Mouse (Mus musculus) hindbrain, embryonic 14.5 days (tissue): Measurements from ENCODE around the gene Gm5447. TPM values are rescaled to one million over a fixed set of nuclear protein-coding genes. Genes with fewer than 3 reads are reported as not detected.

Experiments used
- ATAC-seq: fragments of 200-750 bp; cut with Nextera tagmentation; 2 replicates; pipeline ENCODE4 v1.8.0; 2017; ENCODE audit warnings: moderate number of reproducible peaks, mild to moderate bottlenecking, moderate TSS enrichment, moderate library complexity; ENCODE audit not compliant: low FRiP score
- DNase-seq: peaks from one replicate; pipeline ENCODE4 v3.0.0-alpha.2; 2015; ENCODE audit warnings: low spot score
- H3K27ac ChIP-seq: fragments of 300-500 bp; sonication (generic); 2 replicates; pipeline ENCODE4 v1.5.1; 2014; ENCODE audit warnings: mild to moderate bottlenecking, moderate library complexity
- H3K27me3 ChIP-seq: fragments of 300-500 bp; sonication (generic); 2 replicates; pipeline ENCODE4 v1.6.1; 2014; ENCODE audit warnings: mild to moderate bottlenecking, low read length, mixed read lengths; ENCODE audit not compliant: control insufficient read depth, insufficient read depth
- H3K36me3 ChIP-seq: fragments of 300-500 bp; sonication (generic); replicated peaks from 2 replicates; pipeline ENCODE4 v1.6.1; 2014; ENCODE audit not compliant: control insufficient read depth, insufficient read depth
- H3K4me1 ChIP-seq: fragments of 300-500 bp; sonication (generic); replicated peaks from 2 replicates; pipeline ENCODE4 v1.6.1; 2014; ENCODE audit warnings: antibody characterized with exemption, low read length, mixed read lengths; ENCODE audit not compliant: control insufficient read depth, insufficient read depth
- H3K4me2 ChIP-seq: fragments of 300-500 bp; sonication (generic); replicated peaks from 2 replicates; pipeline ENCODE4 v1.6.1; 2014; ENCODE audit warnings: mild to moderate bottlenecking, moderate library complexity
- H3K4me3 ChIP-seq: fragments of 300-500 bp; sonication (generic); replicated peaks from 2 replicates; pipeline ENCODE4 v1.5.1; 2014; ENCODE audit warnings: mild to moderate bottlenecking, low read length
- H3K9ac ChIP-seq: fragments of 300-500 bp; sonication (generic); 2 replicates; pipeline ENCODE4 v1.6.1; 2014
- H3K9me3 ChIP-seq: fragments of 300-500 bp; sonication (generic); 2 replicates; pipeline ENCODE4 v1.6.1; 2016; ENCODE audit warnings: low read length; ENCODE audit not compliant: control insufficient read depth
- WGBS: fragments of 180-500 bp; shearing (Covaris S2); extraction: QIAGEN DNeasy Blood & Tissue Kit; methylation state at CpG from one replicate; pipeline ENCODE4 v1.1.7; 2014; 5-methylcytosine and 5-hydroxymethylcytosine counted together
- polyA plus RNA-seq: library from polyadenylated mRNA; unstranded; fragments of >200 nt; fragmentation: Nextera tagmentation; extraction: Ambion mirVana; gene quantifications from 2 replicates; pipeline ENCODE4 v1.2.1, GENCODE M21; 2014

The Gm5447 gene
- polyA plus RNA-seq, 1 experiment from 2014 or later, result not detected

- no peak for ATAC-seq
- Histone ChIP-seq H3K36me3 (no peaks in the 10 kb centered on the region), H3K27me3 (no peaks in the 10 kb centered on the region), H3K27ac (no peak overlapping the region), H3K4me2 (no peak overlapping the region), H3K4me3 (no peak overlapping the region), H3K4me1 (no peaks in the 10 kb centered on the region), H3K9me3 (no peaks in the 10 kb centered on the region), H3K9ac (no peak overlapping the region)
- 82% methylated on average over 6 of the region's 6 CpGs for WGBS
- DNase-seq, result no peak
Measured at GRCm38 (mm10) chr13:30994249-30994858, 20.4 kb downstream of the Gm5447 start.

GRCm38 (mm10) chr13:30997526-30998253, 23.7 kb downstream of the Gm5447 start:
- Histone ChIP-seq H3K27me3 (no peaks in the 10 kb centered on the region), H3K9ac (no peak overlapping the region), H3K4me3 (no peak overlapping the region), H3K27ac (no peak overlapping the region), H3K36me3 (no peaks in the 10 kb centered on the region), H3K4me1 (no peaks in the 10 kb centered on the region), H3K9me3 (no peaks in the 10 kb centered on the region), H3K4me2 (no peak overlapping the region)
- 76% methylated on average over 8 of the region's 8 CpGs for WGBS
- DNase-seq (no peak), ATAC-seq (no peak)

DNA sequence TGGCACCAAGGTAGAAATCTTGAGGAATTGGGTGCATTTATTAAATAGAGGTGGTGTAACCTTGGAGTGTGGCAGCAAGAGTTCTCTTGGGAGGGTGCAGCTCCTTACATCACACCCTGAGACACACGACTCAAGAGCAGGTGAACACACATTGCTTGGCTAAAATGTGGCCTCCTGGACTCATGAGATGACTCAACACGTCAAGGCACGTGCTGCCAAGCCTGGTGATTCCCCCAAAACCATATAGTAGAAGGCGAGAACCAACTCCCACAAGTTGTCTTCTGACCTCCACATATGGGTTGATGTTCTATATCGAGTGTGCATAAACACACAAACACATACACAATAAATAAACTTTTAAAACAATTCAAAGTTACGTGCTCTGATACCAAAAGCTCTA, 25.8 kb downstream of the Gm5447 start:
- H3K36me3 ChIP-seq, result no peaks in the 10 kb centered on the region
- no peaks in the 10 kb centered on the region for H3K9me3 ChIP-seq
- H3K4me1 ChIP-seq, result no peaks in the 10 kb centered on the region
- no peak overlapping the region for H3K9ac ChIP-seq
- no peak for DNase-seq
- H3K27me3 ChIP-seq, result no peaks in the 10 kb centered on the region
- WGBS, result 94% methylated on average over 6 of the region's 6 CpGs
- H3K4me3 ChIP-seq, result no peak overlapping the region
- H3K4me2 ChIP-seq, result no peak overlapping the region
- ATAC-seq, result no peak
- H3K27ac ChIP-seq, result no peak overlapping the region

DNA sequence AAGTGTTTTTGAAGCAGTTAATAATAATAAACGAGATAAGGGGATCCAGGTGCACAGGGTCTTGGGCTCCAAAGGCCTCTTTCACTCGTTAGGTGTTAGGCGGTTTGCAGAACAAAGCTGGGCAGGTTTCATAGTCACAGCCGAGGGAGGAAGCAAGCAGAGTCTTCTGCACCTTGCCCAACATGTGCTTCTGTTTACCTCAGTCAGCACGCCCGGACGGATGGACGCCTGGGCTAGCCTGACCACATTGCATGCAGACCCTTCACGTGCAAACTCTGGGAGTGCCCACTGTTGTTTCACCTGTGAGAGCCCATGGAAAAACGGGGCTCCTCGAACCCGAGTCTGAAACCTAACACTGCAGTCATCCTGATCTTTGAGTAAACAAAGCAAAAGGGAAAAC, 30.5 kb downstream of the Gm5447 start:
- Histone ChIP-seq H3K4me2 (no peak overlapping the region), H3K4me3 (no peak overlapping the region), H3K9ac (no peak overlapping the region), H3K27ac (no peak overlapping the region), H3K36me3 (no peaks in the 10 kb centered on the region), H3K4me1 (no peaks in the 10 kb centered on the region), H3K27me3 (no peaks in the 10 kb centered on the region), H3K9me3 (no peaks in the 10 kb centered on the region)
- no peak for DNase-seq
- ATAC-seq, result no peak
- 73% methylated on average over 12 of the region's 12 CpGs for WGBS

DNA sequence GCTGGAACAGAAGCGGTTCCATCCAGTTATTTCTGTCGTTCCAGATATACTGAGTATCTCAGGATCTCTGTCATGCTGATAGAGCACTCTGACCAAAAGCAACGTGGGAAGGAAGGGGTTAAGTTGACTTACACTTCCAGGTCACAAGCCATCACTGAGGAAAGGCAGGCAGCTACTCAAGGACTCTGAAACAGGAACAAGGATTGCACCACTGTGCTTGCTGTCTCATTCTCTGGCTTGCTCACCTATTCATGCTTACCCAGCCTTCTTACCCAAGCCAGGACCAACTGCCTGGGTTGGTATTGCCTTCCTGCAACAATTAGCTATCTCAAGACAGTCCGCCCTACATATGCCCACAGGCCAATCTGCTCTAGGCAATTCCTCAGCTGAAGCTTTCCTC, 31.0 kb downstream of the Gm5447 start:
- no peak overlapping the region for H3K4me2 ChIP-seq
- H3K4me3 ChIP-seq, result no peak overlapping the region
- H3K4me1 ChIP-seq, result no peaks in the 10 kb centered on the region
- no peak for DNase-seq
- WGBS, result 80% methylated on average over 4 of the region's 4 CpGs
- H3K36me3 ChIP-seq, result no peaks in the 10 kb centered on the region
- no peak overlapping the region for H3K9ac ChIP-seq
- no peaks in the 10 kb centered on the region for H3K9me3 ChIP-seq
- no peak for ATAC-seq
- H3K27me3 ChIP-seq, result no peaks in the 10 kb centered on the region
- no peak overlapping the region for H3K27ac ChIP-seq

DNA sequence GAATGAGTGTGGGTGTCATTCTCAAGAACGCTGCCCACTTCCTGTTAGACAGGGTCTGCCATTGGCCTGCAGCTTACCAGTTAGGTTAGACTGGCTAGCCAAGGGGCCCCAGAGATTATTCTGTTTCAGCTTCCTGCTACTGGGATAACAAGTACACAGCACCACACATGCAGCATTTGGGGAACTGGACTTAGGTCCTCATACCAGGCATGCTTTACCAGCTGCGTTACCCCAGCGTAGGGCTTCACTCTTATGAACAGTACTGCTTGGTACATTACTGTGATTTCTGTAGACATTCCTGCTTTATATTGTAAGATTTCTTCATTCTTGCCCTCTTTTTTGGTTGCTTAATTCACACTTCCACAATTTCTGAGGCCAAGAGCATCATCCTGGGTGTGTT, 43.5 kb downstream of the Gm5447 start:
- H3K27me3 ChIP-seq, result no peaks in the 10 kb centered on the region
- no peaks in the 10 kb centered on the region for H3K4me1 ChIP-seq
- no peak overlapping the region for H3K4me3 ChIP-seq
- H3K36me3 ChIP-seq, result no peaks in the 10 kb centered on the region
- H3K9me3 ChIP-seq, result no peaks in the 10 kb centered on the region
- WGBS, result 97% methylated on average over 3 of the region's 3 CpGs
- no peak overlapping the region for H3K9ac ChIP-seq
- no peak overlapping the region for H3K4me2 ChIP-seq
- H3K27ac ChIP-seq, result no peak overlapping the region
- ATAC-seq (no peak), DNase-seq (no peak)

GRCm38 (mm10) chr13:31021514-31021913, 47.5 kb downstream of the Gm5447 start:
- H3K27me3 ChIP-seq, result no peaks in the 10 kb centered on the region
- ATAC-seq (no peak), DNase-seq (no peak)
- no peaks in the 10 kb centered on the region for H3K36me3 ChIP-seq
- no peak overlapping the region for H3K4me3 ChIP-seq
- H3K9me3 ChIP-seq, result no peaks in the 10 kb centered on the region
- H3K27ac ChIP-seq, result no peak overlapping the region
- H3K9ac ChIP-seq, result no peak overlapping the region
- no peaks in the 10 kb centered on the region for H3K4me1 ChIP-seq
- H3K4me2 ChIP-seq, result no peak overlapping the region
- WGBS, result 66% methylated on average over 4 of the region's 4 CpGs

GRCm38 (mm10) chr13:31021927-31022326, 47.9 kb downstream of the Gm5447 start:
- Histone ChIP-seq H3K4me3 (no peak overlapping the region), H3K4me1 (no peaks in the 10 kb centered on the region), H3K27ac (no peak overlapping the region), H3K36me3 (no peaks in the 10 kb centered on the region), H3K9ac (no peak overlapping the region), H3K4me2 (no peak overlapping the region), H3K9me3 (no peaks in the 10 kb centered on the region), H3K27me3 (no peaks in the 10 kb centered on the region)
- ATAC-seq (no peak), DNase-seq (no peak)
- WGBS, result 74% methylated on average over 6 of the region's 6 CpGs

- Histone ChIP-seq H3K27me3 (no peaks in the 10 kb centered on the region), H3K4me1 (no peaks in the 10 kb centered on the region), H3K4me3 (no peak overlapping the region), H3K9me3 (no peaks in the 10 kb centered on the region), H3K36me3 (no peaks in the 10 kb centered on the region), H3K9ac (no peak overlapping the region), H3K27ac (no peak overlapping the region), H3K4me2 (no peak overlapping the region)
- DNase-seq (no peak), ATAC-seq (no peak)
- 79% methylated on average over 3 of the region's 3 CpGs for WGBS
Measured at GRCm38 (mm10) chr13:31023664-31024063, 49.7 kb downstream of the Gm5447 start.
